Mouse (Mus musculus) olfactory bulb, adult 2 months (tissue): ENCODE measurements around the gene Apol10b. TPM values are rescaled to one million over a fixed set of nuclear protein-coding genes. Genes with fewer than 3 reads are reported as not detected.
"Not testable (repeated sequence)": the region's sequence is repeated elsewhere in the genome, so short reads cannot be mapped to it uniquely, and the experiment has no call there.

Experiments
- H3K27ac ChIP-seq: fragments of 200-500 bp; 2 replicates; pipeline ENCODE4 v1.5.1; 2012; ENCODE audit warnings: low read depth, low read length; ENCODE audit not compliant: insufficient read depth
- H3K4me1 ChIP-seq: fragments of 200-500 bp; 2 replicates; pipeline ENCODE4 v1.6.1; 2012; ENCODE audit warnings: low read length; ENCODE audit not compliant: control insufficient read depth, insufficient read depth
- H3K4me3 ChIP-seq: fragments of 200-500 bp; 2 replicates; pipeline ENCODE4 v1.5.1; 2012; ENCODE audit warnings: mild to moderate bottlenecking, low read depth, low read length, moderate library complexity; ENCODE audit not compliant: insufficient read depth
- CTCF ChIP-seq: fragments of 200-500 bp; IDR thresholded peaks from 2 replicates; pipeline ENCODE4 v1.5.1; 2012; ENCODE audit warnings: low read depth, mild to moderate bottlenecking, low read length, moderate library complexity; ENCODE audit not compliant: insufficient read depth
- POLR2A ChIP-seq: fragments of 200-500 bp; IDR thresholded peaks from 2 replicates; pipeline ENCODE4 v1.6.1; 2012; ENCODE audit warnings: mild to moderate bottlenecking, low read depth, low read length, moderate library complexity; ENCODE audit not compliant: insufficient read depth
- WGBS: fragments of 180-500 bp; shearing (Covaris S2); methylation state at CpG from one replicate; pipeline ENCODE4 v1.1.7; 2018; 5-methylcytosine and 5-hydroxymethylcytosine counted together
- polyA plus RNA-seq: library from polyadenylated mRNA; stranded (reverse); fragments of >200 nt; gene quantifications from 2 replicates; pipeline ENCODE4 v1.2.4, GENCODE M21; 2012; ENCODE audit warnings: low replicate concordance; ENCODE audit not compliant: missing spikeins, insufficient read depth, insufficient read length

The Apol10b gene
- polyA plus RNA-seq, 1 experiment = not detected

GRCm38 (mm10) chr15:77590881-77591280, 5.0 kb downstream of the Apol10b start:
- 85% methylated on average over 2 of the region's 2 CpGs for WGBS
- H3K4me1 ChIP-seq = no peaks in the 10 kb centered on the region
- no peak overlapping the region for H3K4me3 ChIP-seq
- no peak for TF ChIP-seq CTCF
- no peak for TF ChIP-seq POLR2A
- no peak overlapping the region for H3K27ac ChIP-seq

DNA sequence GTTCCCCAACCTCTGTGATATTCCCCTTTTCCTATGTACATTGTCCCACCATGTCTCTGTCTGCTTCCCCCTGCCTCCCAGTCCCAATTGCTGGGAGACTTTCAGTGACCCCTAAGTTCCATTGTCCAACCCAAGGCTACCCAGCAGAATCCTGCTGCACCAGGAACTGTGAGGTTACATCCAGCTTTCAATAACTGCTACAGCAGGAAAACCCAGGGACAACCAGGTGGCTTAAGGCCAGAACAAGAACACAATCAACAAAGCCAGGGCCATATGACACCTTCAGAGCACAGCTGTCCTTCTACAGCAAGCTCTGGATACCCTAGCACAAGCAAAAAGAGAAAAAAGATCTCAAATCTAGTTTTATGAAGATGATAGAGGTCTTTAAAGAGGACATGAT, 6.9 kb downstream of the Apol10b start:
- no peak overlapping the region for H3K27ac ChIP-seq
- TF ChIP-seq CTCF (no peak), POLR2A (no peak)
- no peak overlapping the region for H3K4me3 ChIP-seq
- no peaks in the 10 kb centered on the region for H3K4me1 ChIP-seq

GRCm38 (mm10) chr15:77587026-77587425, 8.9 kb downstream of the Apol10b start:
- TF ChIP-seq POLR2A (no peak), CTCF (no peak)
- H3K4me3 ChIP-seq = no peak overlapping the region

GRCm38 (mm10) chr15:77581681-77582080, 14.2 kb downstream of the Apol10b start:
- 50% methylated on average over 1 of the region's 1 CpGs for WGBS
- no peak overlapping the region for H3K27ac ChIP-seq
- H3K4me1 ChIP-seq = no peaks in the 10 kb centered on the region
- no peak overlapping the region for H3K4me3 ChIP-seq
- TF ChIP-seq CTCF (no peak), POLR2A (no peak)

More at GRCm38 (mm10) chr15:77587026-77587425, 8.9 kb downstream of the Apol10b start:
- Histone ChIP-seq H3K4me1 (no peaks in the 10 kb centered on the region), H3K27ac (no peak overlapping the region)

DNA sequence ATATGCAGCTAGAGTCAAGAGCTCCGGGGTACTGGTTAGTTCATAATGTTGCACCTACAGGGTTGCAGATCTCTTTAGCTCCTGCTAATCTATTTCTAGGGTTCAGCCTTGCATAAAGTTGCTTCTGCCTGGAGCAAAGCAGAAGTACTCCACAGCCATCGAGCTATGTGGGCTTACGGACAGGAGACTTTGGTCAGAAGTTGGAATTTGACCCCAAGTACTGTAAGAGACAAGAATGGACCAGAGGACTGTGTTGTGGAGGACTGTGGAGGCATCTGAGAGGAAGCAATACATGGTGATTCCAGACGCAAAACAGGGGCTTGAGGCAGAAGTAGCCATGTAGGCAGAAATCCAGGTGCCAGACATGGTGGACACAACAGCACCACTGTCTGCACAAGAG, 16.6 kb downstream of the Apol10b start:
- TF ChIP-seq CTCF = no peak
- H3K4me1 ChIP-seq = no peaks in the 10 kb centered on the region
- WGBS = 93% methylated on average over 4 of the region's 4 CpGs
- H3K4me3 ChIP-seq = no peak overlapping the region
- no peak overlapping the region for H3K27ac ChIP-seq

DNA sequence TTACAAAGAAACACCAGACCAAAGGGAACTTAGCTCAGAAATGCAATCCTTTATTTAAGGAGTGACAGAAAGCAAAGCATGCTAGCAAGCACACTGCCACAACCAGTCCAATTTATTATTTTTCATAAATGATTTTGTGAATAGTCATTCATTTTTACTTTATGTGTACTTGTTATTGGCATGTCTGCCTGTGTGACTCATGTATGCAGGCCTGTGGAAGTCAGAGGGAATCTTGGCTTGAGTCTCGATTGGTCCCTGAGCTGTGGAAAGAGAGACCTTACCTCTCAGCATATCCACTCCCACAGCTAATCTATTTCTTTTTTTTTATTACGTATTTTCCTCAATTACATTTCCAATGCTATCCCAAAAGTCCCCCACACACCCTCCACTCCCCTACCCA, 17.1 kb downstream of the Apol10b start:
- TF ChIP-seq CTCF (no peak), POLR2A (no peak)
- 98% methylated on average over 2 of the region's 2 CpGs for WGBS
- H3K4me3 ChIP-seq = no peak overlapping the region
- H3K27ac ChIP-seq = no peak overlapping the region
- no peaks in the 10 kb centered on the region for H3K4me1 ChIP-seq

GRCm38 (mm10) chr15:77563219-77563618, 32.7 kb downstream of the Apol10b start:
- Histone ChIP-seq H3K4me3 (no peak overlapping the region), H3K27ac (no peak overlapping the region), H3K4me1 (no peaks in the 10 kb centered on the region)
- TF ChIP-seq POLR2A = no peak
- no peak for TF ChIP-seq CTCF

DNA sequence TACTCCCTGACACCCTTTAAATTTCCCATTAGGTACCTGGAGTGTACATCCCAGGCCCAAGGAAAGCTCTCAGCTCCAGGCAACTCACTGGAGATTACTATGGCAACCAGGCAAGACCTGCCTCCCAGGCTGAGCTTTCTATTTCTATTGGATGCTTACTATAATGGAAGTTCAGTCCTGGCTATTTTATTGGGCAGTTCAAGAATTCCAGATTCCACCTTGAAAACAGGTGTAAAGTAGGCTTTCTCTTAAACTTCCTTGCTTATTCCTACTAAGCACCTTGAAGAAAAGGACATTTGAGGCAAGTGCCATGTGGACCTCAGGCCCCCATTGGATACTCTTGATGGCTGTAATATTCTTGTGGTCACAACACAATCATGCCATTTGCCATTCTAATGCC, 34.1 kb downstream of the Apol10b start, which contains the start of gene 1700025B11Rik:
1700025B11Rik (minus strand) TSS at position 101 of the 400 bp plus-strand sequence.
- TF ChIP-seq CTCF (no peak), POLR2A (no peak)
- Histone ChIP-seq H3K4me3 (no peak within 1 kb of the TSS), H3K27ac (no peak within 1 kb of the TSS), H3K4me1 (no peaks in the 10 kb centered on the region)

DNA sequence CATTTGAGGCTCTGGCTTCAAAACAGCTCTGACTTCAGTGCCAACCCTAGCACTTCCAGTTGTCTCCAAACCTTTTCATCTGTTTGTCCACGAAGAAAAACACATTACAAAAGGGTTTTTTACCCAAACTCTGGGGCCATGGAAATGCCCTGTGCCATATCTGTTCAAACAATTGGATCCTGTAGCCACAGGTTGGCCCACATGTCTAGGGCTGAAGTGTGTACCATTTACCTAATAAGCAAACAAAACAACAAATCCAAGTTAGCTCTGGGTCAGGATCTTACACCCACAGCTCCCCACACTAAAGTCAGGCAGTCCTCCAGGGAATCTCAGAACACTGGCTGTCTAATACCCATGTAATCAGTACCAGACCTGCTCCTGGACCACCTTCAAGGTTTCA, 56.7 kb downstream of the Apol10b start:
- not testable (repeated sequence) for H3K27ac ChIP-seq, H3K4me3 ChIP-seq, H3K4me1 ChIP-seq
- 47% methylated on average over 1 of the region's 1 CpGs for WGBS

Other genes with a start within 250 kb of the Apol10b start
- gene Apol7a, start 197.0 kb downstream of the Apol10b start, polyA plus RNA-seq = not detected in 2 replicates
- gene Apol9a, start 185.0 kb downstream of the Apol10b start, polyA plus RNA-seq = not detected in 2 replicates
- gene Apol7b, start 148.6 kb downstream of the Apol10b start, polyA plus RNA-seq = not detected in 2 replicates
- gene Apol10a, start 119.1 kb downstream of the Apol10b start, polyA plus RNA-seq = not detected in 2 replicates
- gene Apol11a, start 87.9 kb downstream of the Apol10b start, polyA plus RNA-seq = not detected in 2 replicates
- not detected in 2 replicates for gene Apol7c, start 62.8 kb downstream of the Apol10b start, polyA plus RNA-seq
- not detected in 2 replicates for gene 1700025B11Rik, start 34.2 kb downstream of the Apol10b start, polyA plus RNA-seq
- not detected in 2 replicates for gene Gm36245, start 3.1 kb upstream of the Apol10b start, polyA plus RNA-seq
- not detected in 2 replicates for gene Apol11b, start 47.2 kb upstream of the Apol10b start, polyA plus RNA-seq
- not detected in 2 replicates for gene Apol7e, start 102.7 kb upstream of the Apol10b start, polyA plus RNA-seq
- not detected in 2 replicates for gene Apol9b, start 132.9 kb upstream of the Apol10b start, polyA plus RNA-seq
- not detected in 2 replicates for gene Apol8, start 160.9 kb upstream of the Apol10b start, polyA plus RNA-seq
- gene Myh9, start 246.1 kb upstream of the Apol10b start, polyA plus RNA-seq = 307 and 350 TPM in 2 replicates